Mouse (Mus musculus): ENCODE results near the gene Rtn4.
A peak's percentile ranks its signal among the peaks of the same experiment; 100 is the strongest.

Rtn4 gene

DNA sequence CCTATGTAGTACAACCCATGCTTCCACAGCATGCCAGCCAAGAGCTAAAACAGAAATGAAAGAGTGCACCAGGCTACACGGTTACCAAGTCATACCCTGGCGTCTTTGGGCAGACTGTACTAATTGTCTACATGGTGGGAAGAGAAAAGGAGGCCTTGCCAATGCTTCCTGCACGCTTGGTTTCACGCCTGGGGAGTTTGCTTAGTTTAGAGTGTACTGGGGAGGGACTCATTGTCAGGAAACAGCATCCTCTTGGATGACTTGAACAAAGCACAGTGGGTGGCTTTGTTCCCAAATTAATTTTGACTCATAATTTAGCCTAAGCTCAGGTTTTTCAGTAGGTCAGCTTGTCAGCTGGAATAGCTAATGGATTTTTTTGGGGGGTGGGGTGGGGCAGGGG, 72.3 kb downstream of the Rtn4 start:
- DNase-seq (ENCODE audit: low spot score in 2 of 2) = no peak

DNA sequence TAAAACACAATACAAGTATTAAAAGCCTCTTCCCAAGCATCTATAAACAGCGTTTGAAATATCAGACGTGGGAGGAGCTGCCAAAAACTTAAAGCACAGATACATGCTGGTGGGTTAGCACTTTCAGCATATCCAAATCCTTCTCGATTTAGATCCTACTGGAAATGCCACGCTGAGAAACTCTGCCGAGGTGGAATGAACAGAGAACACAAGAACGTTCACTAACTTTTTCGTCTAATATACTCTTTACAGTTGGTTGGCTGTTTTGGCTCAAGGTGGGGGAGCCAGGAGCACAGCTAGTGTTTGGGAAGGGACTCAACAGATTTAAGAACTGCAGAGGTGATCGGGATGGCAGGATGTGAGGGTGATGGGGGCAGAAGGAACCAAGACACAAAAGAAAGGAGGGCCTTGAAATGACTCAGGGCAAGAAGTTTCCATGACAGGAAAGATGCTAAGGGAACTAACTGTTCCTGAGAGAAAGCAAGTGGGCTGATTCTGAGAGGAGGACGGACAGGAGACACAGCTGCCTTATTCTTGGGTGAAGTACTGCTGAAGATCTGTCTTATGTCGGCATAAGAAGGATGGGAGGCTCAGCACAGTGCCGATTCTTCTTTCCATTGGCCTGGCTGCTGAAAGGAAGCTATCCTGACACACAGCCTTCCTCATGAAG, 73.7 kb downstream of the Rtn4 start:
- DNase-seq (ENCODE audit: low spot score in 2 of 2) = peak; percentile 55 to 64

DNA sequence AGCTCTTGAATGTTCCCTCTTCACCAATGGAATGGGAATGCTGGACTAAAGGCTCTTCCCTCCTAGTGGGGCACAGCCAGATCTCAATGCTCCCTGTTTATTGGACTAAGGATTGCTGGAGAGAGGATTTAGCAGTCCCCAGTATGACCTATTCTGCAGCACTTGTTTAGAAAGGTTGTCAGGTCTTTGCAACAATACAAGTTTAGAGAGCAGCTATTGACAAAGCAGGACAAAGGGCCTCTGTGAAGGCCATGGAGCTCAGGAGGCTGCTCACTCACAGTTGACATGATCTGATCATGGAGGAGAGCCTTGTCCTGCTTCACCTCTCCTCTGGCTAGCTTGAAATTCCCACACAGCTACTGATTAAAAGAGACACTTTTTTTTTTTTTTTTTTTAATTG, 75.8 kb downstream of the Rtn4 start:
- DNase-seq (ENCODE audit: low spot score in 2 of 2) = no peak

DNA sequence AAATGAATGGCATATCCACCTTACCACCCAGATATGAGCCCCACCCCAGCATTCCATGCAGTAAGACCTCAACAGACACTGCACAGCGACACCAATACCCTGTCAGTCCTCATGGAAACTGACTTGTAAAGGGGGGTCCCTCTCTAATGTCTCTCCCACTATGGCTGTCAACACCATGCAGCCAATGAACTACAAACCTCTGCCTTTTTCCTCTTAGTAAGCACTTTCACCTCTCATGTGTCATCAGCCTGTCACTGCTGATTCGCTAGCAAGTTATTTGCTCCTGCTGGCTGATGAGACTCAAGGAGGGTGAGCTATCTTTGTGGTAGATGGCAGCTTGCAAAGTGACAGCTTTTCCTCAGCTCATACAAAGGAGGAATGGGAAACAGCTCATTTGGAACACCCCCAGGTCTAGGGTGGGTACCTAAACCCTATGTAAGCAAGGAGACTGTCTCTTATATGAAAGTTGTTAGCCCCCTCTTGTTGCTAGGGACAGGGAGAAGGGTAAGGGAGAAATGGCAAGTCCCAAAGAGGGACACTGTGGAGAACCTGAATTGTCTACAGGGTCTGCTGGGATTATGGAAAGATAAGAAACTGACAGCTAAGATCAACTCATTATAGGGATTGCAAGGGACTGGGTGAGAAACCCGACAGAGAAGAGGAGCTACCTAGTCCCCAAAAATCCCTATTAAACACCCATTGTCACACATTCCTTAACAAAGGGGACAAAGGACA, 78.1 kb downstream of the Rtn4 start:
- DNase-seq (ENCODE audit: low spot score in 2 of 2) = no peak

DNA sequence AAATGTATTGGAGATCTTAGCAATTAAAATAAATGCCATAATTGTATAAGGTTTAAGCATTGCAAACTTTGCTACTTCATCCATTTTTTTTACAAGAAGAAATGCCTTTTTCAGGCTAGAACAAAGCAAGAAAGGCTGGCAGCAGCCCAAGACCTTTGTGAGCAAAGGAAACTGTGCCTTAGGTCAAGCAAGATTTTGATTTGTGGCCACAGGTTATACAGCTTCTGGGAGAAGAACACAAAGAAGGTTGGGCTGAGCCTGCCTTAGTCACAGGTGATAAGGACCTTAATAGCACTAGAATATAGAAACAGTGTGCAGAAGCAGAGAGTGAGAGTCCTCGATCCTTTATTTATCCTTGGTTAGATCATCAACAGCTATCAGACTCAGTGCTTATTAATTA, 79.5 kb downstream of the Rtn4 start:
- DNase-seq (ENCODE audit: low spot score in 2 of 2) = no peak

DNA sequence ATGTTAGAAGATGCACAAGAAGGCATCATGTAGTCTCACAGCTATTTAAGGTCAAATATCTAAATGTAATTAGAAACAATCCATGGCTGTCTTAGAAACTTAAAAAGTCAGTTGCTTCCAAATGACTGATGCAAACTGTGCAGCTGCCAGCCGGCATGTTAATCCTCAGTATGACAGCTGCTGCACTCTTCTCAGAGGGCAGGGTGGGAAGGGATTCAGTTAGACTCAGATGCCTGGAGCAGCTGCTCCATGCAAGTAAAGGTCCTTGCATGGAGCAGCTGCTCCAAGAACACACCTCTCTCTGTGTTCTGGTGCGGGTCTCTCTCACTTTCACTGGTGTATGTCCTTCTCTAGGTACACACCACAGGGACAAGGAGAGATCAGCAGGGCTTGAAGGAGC, 81.5 kb downstream of the Rtn4 start:
- no peak for DNase-seq (ENCODE audit: low spot score in 2 of 2)

DNA sequence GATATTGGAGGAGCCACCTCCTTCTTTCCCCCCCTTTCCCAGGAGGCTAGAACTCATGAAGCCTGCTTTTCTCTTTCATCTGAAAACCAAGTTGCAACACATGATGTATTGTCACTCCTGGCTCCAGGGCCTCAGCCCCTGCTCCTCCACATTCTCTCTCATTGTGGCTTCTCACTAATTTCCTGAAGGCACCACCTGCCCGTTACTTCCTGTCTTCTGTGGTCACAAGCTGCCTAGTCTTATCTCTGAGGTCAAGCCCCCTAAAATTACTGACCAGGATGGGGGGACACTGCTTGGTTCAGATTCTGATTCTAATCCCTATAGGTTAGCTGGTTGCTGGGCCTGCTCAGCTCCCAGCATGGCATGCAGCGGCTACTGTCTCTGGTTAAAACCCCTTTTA, 82.0 kb downstream of the Rtn4 start:
- no peak for DNase-seq (ENCODE audit: low spot score in 2 of 2)

DNA sequence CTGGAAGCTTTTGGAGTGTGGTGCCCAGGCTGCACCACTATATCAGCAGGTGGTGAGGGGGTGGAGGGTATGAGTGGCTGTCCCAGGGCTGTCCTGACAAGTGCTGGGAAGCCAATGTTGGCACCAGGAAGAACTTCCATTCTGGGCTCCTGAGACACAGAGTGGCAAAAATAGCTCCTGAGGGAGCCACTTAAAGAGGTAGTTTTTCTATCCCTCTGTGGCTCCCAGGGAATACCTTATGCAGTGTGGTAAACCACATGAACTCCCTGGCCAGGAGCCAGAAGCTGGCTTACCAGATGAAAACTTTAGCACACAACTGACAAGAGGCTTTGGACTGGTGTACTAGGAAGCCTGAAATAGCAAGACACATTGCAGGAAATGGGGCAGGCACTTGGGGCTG, 85.2 kb downstream of the Rtn4 start:
- peak; percentile 69 to 83 for DNase-seq (ENCODE audit: low spot score in 2 of 2)

DNA sequence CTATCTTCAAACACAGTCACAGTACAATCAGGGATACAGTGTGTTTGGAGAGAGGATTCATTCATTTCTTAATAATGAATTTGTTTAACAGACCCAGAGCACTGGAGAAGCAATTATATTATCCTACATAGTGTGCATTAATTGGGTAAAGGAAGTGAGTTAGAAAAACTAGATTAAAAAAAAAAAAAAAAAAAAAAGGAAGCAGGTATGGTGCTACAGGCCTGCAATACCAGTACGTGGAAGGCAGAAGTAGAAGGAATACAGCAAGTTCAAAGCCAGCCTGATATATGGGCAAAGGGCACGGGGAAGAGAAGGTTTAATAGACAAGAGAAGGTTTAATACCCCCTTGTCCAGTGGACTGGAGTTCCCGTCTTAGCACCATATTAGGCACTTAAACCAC, 86.2 kb downstream of the Rtn4 start:
- no peak for DNase-seq (ENCODE audit: low spot score in 2 of 2)

DNA sequence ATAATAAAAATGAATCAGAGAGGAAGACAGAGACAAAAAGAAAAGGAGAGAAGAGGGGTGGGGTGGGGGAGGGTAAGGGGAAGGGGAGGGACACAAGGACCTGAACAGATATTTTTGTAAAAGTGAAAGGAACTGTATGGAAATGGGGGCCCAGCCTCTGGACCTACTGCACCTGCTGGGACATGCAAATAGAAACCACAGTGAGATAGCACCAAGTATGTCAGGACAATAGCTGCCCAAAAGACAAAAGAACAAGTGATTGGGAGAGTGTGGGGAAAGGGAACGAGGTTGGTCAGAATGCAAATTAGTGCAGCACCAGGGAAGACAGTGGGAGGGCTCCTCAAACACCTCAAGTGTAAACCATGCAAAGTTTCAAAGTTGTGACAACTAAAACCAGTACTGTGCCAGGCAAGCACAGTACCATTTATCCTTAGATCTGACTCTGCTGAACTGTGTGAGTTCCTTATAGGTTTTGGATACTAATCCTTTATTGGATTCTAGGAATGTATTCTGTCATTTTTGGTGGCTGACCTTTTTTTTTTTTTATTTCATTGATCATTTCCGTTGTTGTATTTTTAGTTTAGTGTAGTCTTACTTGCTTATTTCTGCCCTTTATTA, 86.8 kb downstream of the Rtn4 start:
- DNase-seq (ENCODE audit: low spot score in 2 of 2) = no peak

DNA sequence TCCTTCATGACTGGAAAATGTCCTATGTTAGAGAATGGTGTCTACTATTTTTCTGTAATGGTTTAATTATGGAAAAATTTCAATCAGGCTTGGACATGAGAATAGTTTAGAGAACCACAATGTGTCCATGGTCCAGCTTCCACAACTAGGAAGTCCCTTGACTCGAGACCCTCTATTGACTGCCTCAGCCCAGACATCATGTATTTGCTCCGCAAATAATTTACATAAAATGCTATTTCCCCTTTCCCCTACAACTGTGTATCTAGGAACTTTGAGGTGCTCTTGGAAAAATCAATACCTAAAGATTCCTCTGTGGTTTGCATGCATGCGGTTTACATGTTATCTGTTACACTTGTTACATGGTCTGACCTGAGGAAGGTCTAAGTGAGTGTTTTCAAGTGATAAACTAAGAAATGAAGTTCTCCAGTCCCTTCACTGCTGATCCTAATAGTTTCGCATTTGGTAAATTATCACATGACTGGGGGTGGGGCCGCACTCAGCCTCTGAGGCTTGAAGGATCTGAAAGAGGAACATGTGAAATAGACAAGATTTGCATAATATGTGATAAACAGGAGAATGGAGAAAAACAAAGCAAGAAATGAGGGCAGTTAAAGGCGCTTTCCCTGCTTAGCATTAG, 94.0 kb downstream of the Rtn4 start:
- DNase-seq (ENCODE audit: low spot score in 2 of 2) = no peak

DNA sequence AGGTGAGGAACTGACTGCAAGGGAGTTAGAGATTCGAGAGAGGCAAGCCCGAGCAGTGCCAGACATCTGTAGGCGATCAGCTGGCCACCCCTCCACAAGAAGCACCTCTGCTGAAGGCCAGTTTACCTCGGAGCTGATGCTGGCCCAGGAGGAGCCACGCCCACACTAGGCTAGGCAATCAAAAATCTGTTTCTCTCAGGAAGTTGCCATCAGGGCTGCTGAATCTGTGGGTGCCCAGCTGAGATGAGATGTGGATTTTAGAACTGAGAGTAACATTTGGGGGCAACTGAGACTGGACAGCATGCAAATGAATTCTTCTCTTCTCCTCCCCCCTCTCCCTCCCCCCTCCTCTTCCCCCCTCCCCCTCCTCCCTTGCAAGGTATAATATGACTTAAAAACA, 94.7 kb downstream of the Rtn4 start:
- DNase-seq (ENCODE audit: low spot score in 2 of 2) = no peak

DNA sequence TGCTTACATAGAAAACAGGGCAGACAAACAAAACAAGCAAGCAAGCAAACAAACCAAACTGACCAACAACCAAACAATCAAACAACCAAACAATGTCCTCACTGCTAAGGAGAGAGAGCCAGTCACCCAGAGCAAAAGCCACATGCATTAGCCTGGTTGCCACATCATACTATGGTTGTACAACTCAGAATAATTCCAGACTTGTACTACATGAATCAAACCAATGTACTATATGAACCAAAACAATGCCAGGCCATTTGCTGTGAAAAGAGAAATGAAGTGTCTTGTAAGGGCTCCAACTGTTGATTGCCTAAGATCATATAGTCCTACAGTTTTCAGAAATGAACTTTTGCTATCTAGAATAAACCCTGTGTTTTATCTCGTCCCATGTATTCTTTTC, 95.8 kb downstream of the Rtn4 start:
- no peak for DNase-seq (ENCODE audit: low spot score in 2 of 2)

DNA sequence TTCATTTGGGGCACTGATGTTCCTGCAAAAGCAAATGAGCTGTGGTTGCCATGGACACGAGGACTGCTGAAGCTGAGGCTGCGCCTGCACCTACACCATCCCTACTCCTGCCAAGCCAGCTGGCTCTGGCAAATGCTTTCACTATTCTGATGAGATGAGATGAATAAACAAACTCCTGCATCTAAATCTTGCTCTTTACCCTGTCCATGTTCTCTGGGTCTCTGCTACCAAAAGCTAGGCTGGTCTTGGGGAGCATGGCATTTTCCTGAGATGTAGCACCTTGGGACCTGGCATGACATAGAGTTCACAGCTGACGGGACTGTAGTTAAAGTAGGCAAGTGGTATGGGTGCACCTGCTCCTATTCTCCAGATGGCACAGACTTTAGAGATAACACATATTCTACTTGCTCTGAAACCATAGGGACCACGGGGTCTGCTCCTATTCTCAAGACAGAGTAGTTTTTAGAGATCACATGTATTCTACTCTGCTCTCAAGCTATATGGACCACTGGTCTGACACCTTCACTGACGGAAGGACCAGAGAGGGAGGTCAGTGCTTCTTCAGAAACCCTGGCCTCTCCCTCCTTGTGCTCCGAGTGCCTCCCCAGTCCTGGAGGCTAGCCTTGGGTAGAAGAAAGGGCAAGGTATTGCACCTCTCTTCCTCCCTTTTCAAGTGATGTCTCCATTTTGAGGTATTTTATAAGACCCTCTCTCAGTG, 96.3 kb downstream of the Rtn4 start:
- DNase-seq (ENCODE audit: low spot score in 2 of 2) = peak; percentile 85 to 92

DNA sequence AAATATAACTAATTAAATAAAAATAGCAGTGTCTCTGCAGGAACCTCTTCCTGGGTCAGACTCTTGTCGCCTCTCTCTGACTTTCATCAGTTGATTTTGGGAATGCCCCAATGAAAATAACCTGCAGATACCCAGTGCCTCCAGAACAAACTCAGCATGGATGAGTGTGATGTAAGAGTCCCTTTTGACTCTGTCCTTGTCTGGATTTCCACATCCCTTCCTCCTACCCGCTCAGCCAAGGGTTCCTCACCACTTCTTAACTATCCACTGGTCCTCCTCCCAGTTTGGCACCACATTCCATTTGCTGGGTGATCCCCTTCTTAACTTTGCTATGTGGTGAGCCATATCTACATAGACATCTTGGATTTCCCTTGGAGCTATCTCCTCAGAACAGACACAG, 98.0 kb downstream of the Rtn4 start:
- DNase-seq (ENCODE audit: low spot score in 2 of 2) = no peak
